Mouse (Mus musculus): ENCODE measurements at regions not wholly inside any gene's neighbourhood (a gene's known extent, or its start where the extent isn't known, plus 50 kb on each side); places are given as distances from the start of the nearest gene placed in this dataset. TPM values are rescaled to one million over a fixed set of nuclear protein-coding genes. Genes with fewer than 3 reads are reported as not detected.

DNA sequence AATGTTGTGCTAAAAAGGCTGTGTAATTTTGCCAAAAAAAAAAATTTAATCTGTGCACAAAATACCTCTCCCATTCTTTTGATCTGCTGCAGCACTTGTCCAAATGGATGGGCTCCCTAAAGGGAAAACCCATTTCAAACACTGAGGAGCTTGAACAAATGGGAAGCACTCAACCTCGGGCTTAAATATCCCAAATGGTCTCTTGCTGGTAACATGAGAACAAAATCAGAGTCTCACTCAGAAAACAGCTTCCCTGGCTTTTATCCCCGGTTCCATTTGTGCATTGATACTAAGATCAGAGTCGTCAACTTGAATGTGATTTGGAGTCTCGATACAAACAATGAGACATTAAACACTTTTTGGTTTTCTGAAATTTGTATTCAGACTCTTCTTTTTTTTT lies 59.9 kb upstream of the Zpld1 start:
- Histone ChIP-seq H3K36me3 (ENCODE audit: insufficient read depth, low read length) (no peaks in the 10 kb centered on the region), H3K27me3 (ENCODE audit: insufficient read depth, low read length) (no peaks in the 10 kb centered on the region), H3K4me2 (ENCODE audit: low read length) (no peak overlapping the region), H3K9ac (ENCODE audit: low read depth, low read length) (no peak overlapping the region), H3K4me3 (replicated peaks; ENCODE audit: low read depth, low read length) (no peak overlapping the region), H3K9me3 (replicated peaks; ENCODE audit: low read length) (no peaks in the 10 kb centered on the region), H3K27ac (no peak overlapping the region), H3K4me1 (replicated peaks; ENCODE audit: insufficient read depth, low read length) (no peaks in the 10 kb centered on the region)
- ATAC-seq (replicated peaks; ENCODE audit: low FRiP score, low read depth) (no peak), DNase-seq (ENCODE audit: low spot score) (no peak)
- no peak for TF ChIP-seq CTCF (IDR thresholded peaks at IDR 0.05; ENCODE audit: low read depth)
- WGBS, result 28% methylated on average over 4 of the region's 4 CpGs

DNA sequence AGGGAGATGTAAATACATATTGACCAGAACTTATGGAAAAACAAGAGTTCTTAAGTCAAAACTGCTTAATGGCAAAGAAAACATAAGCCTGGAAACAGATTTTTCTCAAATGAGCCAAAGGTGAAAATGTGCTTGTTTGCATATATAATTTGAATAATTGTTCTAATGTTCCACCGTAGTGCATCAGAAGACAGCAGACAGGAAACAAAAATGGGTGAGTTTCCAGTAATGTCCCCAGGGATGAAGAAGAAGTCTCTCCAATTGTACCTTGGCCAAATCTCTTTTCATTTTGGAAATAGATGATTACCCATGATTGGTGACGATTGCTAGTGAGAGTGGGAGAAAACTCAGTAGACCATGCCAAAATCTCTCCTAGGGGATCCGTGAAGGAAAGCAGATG lies 58.3 kb upstream of the Zpld1 start:
- no peaks in the 10 kb centered on the region for H3K36me3 ChIP-seq (ENCODE audit: insufficient read depth, low read length)
- 71% methylated on average over 3 of the region's 3 CpGs for WGBS

More for the DNA sequence above, 58.3 kb upstream of the Zpld1 start:
- no peaks in the 10 kb centered on the region for H3K27me3 ChIP-seq (ENCODE audit: insufficient read depth, low read length)
- H3K9ac ChIP-seq (ENCODE audit: low read depth, low read length), result no peak overlapping the region
- no peak overlapping the region for H3K27ac ChIP-seq
- no peak overlapping the region for H3K4me3 ChIP-seq (replicated peaks; ENCODE audit: low read depth, low read length)
- no peak for ATAC-seq (replicated peaks; ENCODE audit: low FRiP score, low read depth)
- DNase-seq (ENCODE audit: low spot score), result no peak
- H3K9me3 ChIP-seq (replicated peaks; ENCODE audit: low read length), result no peaks in the 10 kb centered on the region
- H3K4me2 ChIP-seq (ENCODE audit: low read length), result no peak overlapping the region
- TF ChIP-seq CTCF (IDR thresholded peaks at IDR 0.05; ENCODE audit: low read depth), result no peak
- no peaks in the 10 kb centered on the region for H3K4me1 ChIP-seq (replicated peaks; ENCODE audit: insufficient read depth, low read length)

Small RNAs in the stretch of these regions (microRNA-seq; reads per million reads assigned to microRNA genes)
- gene Mir5118, result not detected
